Mouse (Mus musculus) liver, embryonic 14.5 days (tissue): ENCODE results near the gene Plekho2. TPM values are rescaled to one million over a fixed set of nuclear protein-coding genes. Genes with fewer than 3 reads are reported as not detected.

Experiments used
- ATAC-seq: fragments of 200-750 bp; cut with Nextera tagmentation; 2 replicates; pipeline ENCODE4 v1.8.0; 2017; ENCODE audit warnings: moderate number of reproducible peaks, mild to moderate bottlenecking, moderate library complexity; ENCODE audit not compliant: insufficient read depth
- DNase-seq, 3 experiments: peaks; one replicate each; pipeline ENCODE4 v3.0.0-alpha.2; 2012 to 2013; ENCODE audit warnings: low read depth in 3 of 3, low spot score in 3 of 3
- H3K27ac ChIP-seq: fragments of 300-500 bp; sonication (generic); 2 replicates; pipeline ENCODE4 v1.5.1; 2014; ENCODE audit warnings: moderate library complexity, mild to moderate bottlenecking, control low read depth, inconsistent platforms
- H3K27me3 ChIP-seq: fragments of 300-500 bp; sonication (generic); 2 replicates; pipeline ENCODE4 v1.6.1; 2014; ENCODE audit warnings: mild to moderate bottlenecking, low read length, moderate library complexity; ENCODE audit not compliant: control insufficient read depth, insufficient read depth
- H3K36me3 ChIP-seq: fragments of 300-500 bp; sonication (generic); replicated peaks from 2 replicates; pipeline ENCODE4 v1.6.1; 2014; ENCODE audit warnings: low read depth; ENCODE audit not compliant: control insufficient read depth, insufficient read depth
- H3K4me1 ChIP-seq, 2 experiments: fragments of 200-500 bp in 1 of 2; fragments of 300-500 bp in 1 of 2; sonication (generic) in 1 of 2; replicated peaks; 2 replicates each; pipeline ENCODE4 v1.6.1; 2012 to 2014; ENCODE audit warnings: antibody characterized with exemption in 1 of 2, inconsistent platforms in 1 of 2, low read length in 1 of 2; ENCODE audit not compliant: control insufficient read depth in 2 of 2, insufficient read depth in 2 of 2
- H3K4me2 ChIP-seq: fragments of 300-500 bp; sonication (generic); 2 replicates; pipeline ENCODE4 v1.6.1; 2014; ENCODE audit warnings: low read depth, mild to moderate bottlenecking, control low read depth, moderate library complexity
- H3K4me3 ChIP-seq, 2 experiments: fragments of 200-500 bp in 1 of 2; fragments of 300-500 bp in 1 of 2; sonication (generic) in 1 of 2; 2 replicates each; pipeline ENCODE4 v1.5.1; 2012 to 2014; ENCODE audit warnings: low read depth in 2 of 2, low read length in 2 of 2, mild to moderate bottlenecking in 2 of 2, control low read depth in 1 of 2, inconsistent platforms in 1 of 2, moderate library complexity in 1 of 2; ENCODE audit not compliant: insufficient read depth in 1 of 2
- H3K9ac ChIP-seq: fragments of 300-500 bp; sonication (generic); replicated peaks from 2 replicates; pipeline ENCODE4 v1.6.1; 2014; ENCODE audit warnings: mild to moderate bottlenecking, control low read depth, moderate library complexity
- H3K9me3 ChIP-seq: fragments of 300-500 bp; sonication (generic); 2 replicates; pipeline ENCODE4 v1.6.1; 2016; ENCODE audit warnings: low read length, mixed read lengths; ENCODE audit not compliant: control insufficient read depth
- CTCF ChIP-seq: IDR thresholded peaks from 2 replicates; pipeline ENCODE4 v1.5.1; 2016; ENCODE audit warnings: antibody characterized with exemption, low read depth, control low read depth
- EP300 ChIP-seq: IDR thresholded peaks from 2 replicates; pipeline ENCODE4 v1.6.1; 2016; ENCODE audit warnings: antibody characterized with exemption, low read depth
- WGBS: fragments of 180-500 bp; shearing (Covaris S2); extraction: QIAGEN DNeasy Blood & Tissue Kit; methylation state at CpG from one replicate; pipeline ENCODE4 v1.1.7; 2014; ENCODE audit not compliant: insufficient replicate concordance; 5-methylcytosine and 5-hydroxymethylcytosine counted together
- polyA plus RNA-seq, 2 experiments: library from polyadenylated mRNA; depleted of rRNA in 1 of 2; stranded (reverse) in 1 of 2; unstranded in 1 of 2; fragments of >200 nt; fragmentation: Nextera tagmentation in 1 of 2; extraction: Ambion mirVana in 1 of 2; gene quantifications; 2 replicates each; pipeline versions ENCODE4 v1.2.1 to v1.2.3; 2012 to 2014

Plekho2 gene
- polyA plus RNA-seq, 2 experiments = 15.7 to 21.5 TPM

- TF ChIP-seq CTCF (no peak), EP300 (no peak)
- H3K9ac ChIP-seq = no peak overlapping the region
- no peaks in the 10 kb centered on the region for H3K36me3 ChIP-seq
- H3K4me3 ChIP-seq = no peak overlapping the region
- H3K4me1 ChIP-seq = peaks cover 0 to 3% of the 10 kb centered on the region in 2 experiments; a peak in 1 of 4 replicates
- H3K27me3 ChIP-seq = no peaks in the 10 kb centered on the region
- ATAC-seq (no peak), DNase-seq (no peak)
- H3K9me3 ChIP-seq = no peaks in the 10 kb centered on the region
- 73% methylated on average over 4 of the region's 4 CpGs for WGBS
- H3K27ac ChIP-seq = no peak overlapping the region
- H3K4me2 ChIP-seq = no peak overlapping the region
Observed at GRCm38 (mm10) chr9:65621196-65621595, 41.4 kb upstream of the Plekho2 start.

GRCm38 (mm10) chr9:65619311-65619710 is 39.5 kb upstream of the Plekho2 start:
- Histone ChIP-seq H3K9me3 (no peaks in the 10 kb centered on the region), H3K36me3 (no peaks in the 10 kb centered on the region), H3K4me2 (no peak overlapping the region), H3K4me1 (peaks cover 0 to 3% of the 10 kb centered on the region in 2 experiments; a peak in 1 of 4 replicates), H3K4me3 (no peak overlapping the region), H3K9ac (no peak overlapping the region), H3K27ac (no peak overlapping the region), H3K27me3 (no peaks in the 10 kb centered on the region)
- WGBS = 60% methylated on average over 3 of the region's 3 CpGs
- TF ChIP-seq EP300 (no peak), CTCF (no peak)
- no peak for ATAC-seq
- DNase-seq = no peak

GRCm38 (mm10) chr9:65613098-65613497 is 33.3 kb upstream of the Plekho2 start:
- TF ChIP-seq EP300 (no peak), CTCF (no peak)
- H3K4me1 ChIP-seq = no peaks in the 10 kb centered on the region
- WGBS = 40% methylated on average over 2 of the region's 2 CpGs
- ATAC-seq (no peak), DNase-seq (no peak)
- H3K9me3 ChIP-seq = no peaks in the 10 kb centered on the region
- H3K9ac ChIP-seq = no peak overlapping the region
- no peaks in the 10 kb centered on the region for H3K27me3 ChIP-seq
- no peak overlapping the region for H3K27ac ChIP-seq
- no peak overlapping the region for H3K4me2 ChIP-seq
- no peaks in the 10 kb centered on the region for H3K36me3 ChIP-seq
- no peak overlapping the region for H3K4me3 ChIP-seq

GRCm38 (mm10) chr9:65611969-65612486 is 32.2 kb upstream of the Plekho2 start:
- H3K4me2 ChIP-seq = no peak overlapping the region
- DNase-seq (no peak), ATAC-seq (no peak)
- no peak overlapping the region for H3K9ac ChIP-seq
- H3K36me3 ChIP-seq = no peaks in the 10 kb centered on the region
- no peak for TF ChIP-seq CTCF
- no peak for TF ChIP-seq EP300
- no peaks in the 10 kb centered on the region for H3K9me3 ChIP-seq
- no peak overlapping the region for H3K27ac ChIP-seq
- no peaks in the 10 kb centered on the region for H3K27me3 ChIP-seq
- no peak overlapping the region for H3K4me3 ChIP-seq
- no peaks in the 10 kb centered on the region for H3K4me1 ChIP-seq
- 68% methylated on average over 5 of the region's 5 CpGs for WGBS

- 36% methylated on average over 2 of the region's 2 CpGs for WGBS
- Histone ChIP-seq H3K4me2 (no peak overlapping the region), H3K4me1 (no peaks in the 10 kb centered on the region), H3K4me3 (no peak overlapping the region), H3K36me3 (no peaks in the 10 kb centered on the region), H3K27ac (no peak overlapping the region), H3K9me3 (no peaks in the 10 kb centered on the region), H3K27me3 (no peaks in the 10 kb centered on the region), H3K9ac (no peak overlapping the region)
- TF ChIP-seq EP300 = no peak
- TF ChIP-seq CTCF = no peak
- DNase-seq (no peak), ATAC-seq (no peak)
Observed at GRCm38 (mm10) chr9:65607120-65607519, 27.3 kb upstream of the Plekho2 start.
